Mouse (Mus musculus) E14TG2a.4 (cell line): ENCODE measurements at regions not wholly inside any gene's neighbourhood (a gene's known extent, or its start where the extent isn't known, plus 50 kb on each side); places are given as distances from the start of the nearest gene placed in this dataset.

ENCODE experiments used
- H3K27me3 ChIP-seq: 2 replicates; pipeline ENCODE4 v1.6.1; 2014; ENCODE audit warnings: low read length, control low read depth; ENCODE audit not compliant: insufficient read depth
- H3K36me3 ChIP-seq: 2 replicates; pipeline ENCODE4 v1.6.1; 2014; ENCODE audit warnings: low read length, control low read depth; ENCODE audit not compliant: insufficient read depth
- H3K4me1 ChIP-seq: replicated peaks from 2 replicates; pipeline ENCODE4 v1.6.1; 2014; ENCODE audit warnings: low read depth, low read length, control low read depth
- H3K4me3 ChIP-seq: replicated peaks from 2 replicates; pipeline ENCODE4 v1.5.1; 2014; ENCODE audit warnings: mild to moderate bottlenecking, low read length
- H3K9me3 ChIP-seq: 2 replicates; pipeline ENCODE4 v1.6.1; 2014; ENCODE audit warnings: low read length, control low read depth
- CTCF ChIP-seq: conservative IDR thresholded peaks from 2 replicates; pipeline ENCODE4 v1.5.1; 2014; ENCODE audit warnings: low read length
- NANOG ChIP-seq: IDR thresholded peaks from 2 replicates; pipeline ENCODE4 v1.6.1; 2014; ENCODE audit warnings: borderline replicate concordance, low read length, mixed read lengths
- POU5F1 ChIP-seq: IDR thresholded peaks from 2 replicates; pipeline ENCODE4 v1.6.1; 2014; ENCODE audit warnings: low read length, borderline replicate concordance

DNA sequence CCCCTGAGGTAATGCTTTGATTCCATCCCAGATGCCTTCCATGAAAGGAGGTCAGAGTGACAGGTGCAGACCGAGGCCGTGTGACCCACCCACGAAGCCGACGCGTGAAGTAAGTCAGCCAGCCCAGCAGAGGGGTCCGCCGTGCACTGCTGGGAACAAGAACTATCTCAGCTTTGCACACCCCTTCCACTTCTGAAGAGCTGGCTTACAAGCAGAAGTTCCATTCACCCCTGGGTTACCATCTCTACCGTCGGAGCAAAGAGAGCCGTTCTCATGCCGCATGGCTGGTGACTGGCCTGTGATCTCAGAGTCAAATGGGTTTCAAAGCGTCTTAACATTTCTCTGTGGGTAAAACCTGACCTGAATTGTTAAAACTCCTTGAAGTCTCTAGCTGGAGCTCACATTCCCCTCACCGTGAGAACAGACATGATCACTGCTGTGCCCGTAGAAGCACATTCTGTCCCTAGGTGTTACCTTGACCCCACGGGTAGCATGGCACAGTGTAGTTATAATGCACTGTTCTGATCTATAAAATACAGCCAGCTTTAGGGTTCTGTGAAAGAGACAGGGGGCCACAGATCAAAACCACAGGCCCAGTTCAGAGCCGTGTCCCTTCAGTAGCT, 364.1 kb upstream of the 3110018I06Rik start:
- Histone ChIP-seq H3K27me3 (peaks cover 2% of the 10 kb centered on the region; the same call in 1 of the 2 replicates), H3K4me3 (no peak overlapping the region), H3K9me3 (no peaks in the 10 kb centered on the region), H3K36me3 (no peaks in the 10 kb centered on the region), H3K4me1 (no peaks in the 10 kb centered on the region)
- TF ChIP-seq POU5F1 (no peak), CTCF (no peak), NANOG (no peak)

DNA sequence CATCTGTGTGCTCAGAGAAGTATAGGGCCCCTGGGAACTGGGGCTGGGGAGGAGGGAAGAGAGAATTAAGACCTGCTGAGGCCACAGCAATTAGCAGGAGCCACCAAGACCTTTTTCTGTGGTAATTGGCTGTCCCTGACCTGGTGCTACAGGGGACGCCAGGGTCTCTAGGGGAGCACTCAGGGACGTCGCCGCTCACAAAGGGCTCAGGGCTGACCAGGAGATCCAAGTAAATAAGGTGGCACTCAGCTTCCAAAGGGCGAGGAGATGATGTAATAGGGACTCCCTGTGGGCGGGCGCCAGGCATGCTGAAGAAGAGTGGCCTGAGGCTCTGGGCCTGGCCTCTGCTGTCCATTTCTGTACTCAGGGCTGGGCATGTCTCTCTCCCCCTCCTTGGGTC, 363.2 kb upstream of the 3110018I06Rik start:
- Histone ChIP-seq H3K9me3 (no peaks in the 10 kb centered on the region), H3K27me3 (no peaks in the 10 kb centered on the region; the same call in 1 of the 2 replicates), H3K4me3 (no peak overlapping the region), H3K4me1 (no peaks in the 10 kb centered on the region), H3K36me3 (no peaks in the 10 kb centered on the region)
- TF ChIP-seq CTCF (no peak), NANOG (no peak), POU5F1 (no peak)

DNA sequence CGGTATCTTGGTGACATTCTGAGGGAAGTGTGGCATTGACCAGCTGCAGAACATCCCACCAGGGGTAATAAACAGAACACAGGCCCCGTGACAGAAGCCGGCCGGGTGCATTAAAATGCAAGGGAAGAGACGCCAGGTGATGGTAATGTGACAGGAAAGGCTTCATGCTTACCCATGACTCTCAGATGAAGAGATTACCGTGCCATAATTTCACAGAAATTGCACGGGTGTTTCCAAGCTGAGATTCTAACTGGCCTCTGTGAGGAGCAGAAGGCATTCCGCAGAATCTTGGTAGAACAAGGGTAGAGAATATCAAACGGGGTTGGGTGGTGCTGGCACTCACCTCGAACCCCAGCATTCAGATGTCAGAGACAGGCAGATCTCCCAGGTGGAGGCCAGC, 362.4 kb upstream of the 3110018I06Rik start:
- Histone ChIP-seq H3K4me1 (no peaks in the 10 kb centered on the region), H3K4me3 (no peak overlapping the region), H3K9me3 (no peaks in the 10 kb centered on the region), H3K27me3 (no peaks in the 10 kb centered on the region; the same call in 1 of the 2 replicates), H3K36me3 (no peaks in the 10 kb centered on the region)
- TF ChIP-seq CTCF (no peak), NANOG (no peak), POU5F1 (no peak)

DNA sequence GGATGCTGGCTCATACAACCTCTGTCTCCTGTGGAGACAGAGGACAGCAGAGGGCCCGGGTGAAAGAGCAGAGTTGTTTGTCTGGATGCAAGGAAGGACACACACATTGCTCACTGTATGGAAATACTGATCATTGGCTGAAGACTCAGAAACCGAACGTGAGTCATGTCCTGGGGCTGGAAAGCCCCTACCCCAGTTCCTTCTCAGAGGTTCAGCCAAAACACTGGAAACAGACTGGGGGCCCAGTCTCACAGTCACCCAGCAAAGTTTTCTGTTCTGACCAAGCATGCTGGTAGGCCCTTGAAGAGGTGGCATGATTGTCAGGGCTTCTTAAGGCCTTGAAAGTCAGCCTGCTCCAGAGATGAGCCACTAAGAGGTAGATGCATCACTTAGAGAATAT, 360.8 kb upstream of the 3110018I06Rik start:
- H3K4me3 ChIP-seq = no peak overlapping the region
- H3K9me3 ChIP-seq = no peaks in the 10 kb centered on the region
- no peaks in the 10 kb centered on the region; the same call in 1 of the 2 replicates for H3K27me3 ChIP-seq
- H3K36me3 ChIP-seq = no peaks in the 10 kb centered on the region
- no peak for TF ChIP-seq POU5F1
- TF ChIP-seq CTCF = no peak
- TF ChIP-seq NANOG = no peak
- no peaks in the 10 kb centered on the region for H3K4me1 ChIP-seq

DNA sequence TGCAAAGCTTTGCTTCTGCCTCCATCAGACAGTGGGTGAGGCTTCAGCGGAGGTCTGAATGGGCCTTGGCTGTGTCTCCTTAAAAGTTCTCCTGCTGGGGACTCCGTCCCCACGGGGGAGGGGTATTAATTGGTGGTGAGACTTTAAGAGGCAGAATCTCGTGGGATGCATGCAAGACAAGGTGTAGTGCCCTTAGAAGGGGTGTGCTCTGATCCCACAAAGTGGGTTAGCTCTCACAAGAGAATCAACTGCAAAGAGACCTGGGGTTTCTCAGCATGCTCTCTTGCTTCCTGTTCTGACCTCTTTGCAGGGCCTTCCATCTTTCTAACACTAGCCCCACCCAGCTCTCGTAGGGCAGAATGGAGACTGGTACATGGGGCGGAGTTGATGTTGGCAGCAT, 359.2 kb upstream of the 3110018I06Rik start:
- no peaks in the 10 kb centered on the region for H3K4me1 ChIP-seq
- no peaks in the 10 kb centered on the region; the same call in 1 of the 2 replicates for H3K27me3 ChIP-seq
- TF ChIP-seq NANOG (no peak), CTCF (no peak), POU5F1 (no peak)
- no peak overlapping the region for H3K4me3 ChIP-seq
- H3K9me3 ChIP-seq = no peaks in the 10 kb centered on the region
- H3K36me3 ChIP-seq = no peaks in the 10 kb centered on the region

DNA sequence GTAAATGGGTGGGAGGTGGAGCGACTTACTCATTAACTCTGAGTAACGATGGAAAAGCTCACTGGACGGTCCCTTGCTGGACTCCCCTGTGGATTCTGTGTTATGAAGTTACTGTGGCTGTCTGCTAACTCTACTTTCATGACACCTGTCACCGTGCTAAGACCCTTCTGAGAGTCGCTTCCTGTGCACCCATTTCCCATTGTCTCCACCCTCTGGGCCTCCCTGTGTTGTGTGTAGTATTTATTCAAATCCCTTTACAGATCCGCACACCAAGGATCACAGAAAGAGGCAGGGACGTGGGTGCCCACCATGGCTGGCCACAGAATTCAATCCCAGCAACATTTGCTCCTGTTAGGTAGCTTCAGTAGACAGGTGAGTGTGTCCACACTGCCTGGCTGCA, 357.1 kb upstream of the 3110018I06Rik start:
- Histone ChIP-seq H3K36me3 (no peaks in the 10 kb centered on the region), H3K4me1 (no peaks in the 10 kb centered on the region), H3K9me3 (no peaks in the 10 kb centered on the region), H3K27me3 (no peaks in the 10 kb centered on the region; the same call in 1 of the 2 replicates), H3K4me3 (no peak overlapping the region)
- TF ChIP-seq CTCF (no peak), POU5F1 (no peak), NANOG (no peak)

DNA sequence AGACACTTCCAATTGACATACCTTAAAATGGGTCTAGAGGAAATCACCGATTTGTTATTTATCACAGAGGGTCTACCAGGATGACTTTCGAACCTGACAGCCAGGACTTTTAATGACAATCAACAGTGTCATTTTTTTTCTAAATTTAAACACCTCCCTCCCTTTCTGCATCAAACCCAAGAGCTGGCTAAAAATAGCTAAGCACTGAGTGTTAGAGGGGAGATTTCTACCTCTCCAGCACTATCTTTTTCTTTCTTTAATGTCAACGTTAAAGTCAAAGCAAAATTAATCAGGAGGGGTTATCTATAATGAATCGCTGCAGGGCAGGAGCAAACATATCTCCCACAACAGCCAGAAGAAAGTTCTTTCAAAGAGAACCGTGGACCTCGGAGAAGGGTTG, 356.6 kb upstream of the 3110018I06Rik start:
- Histone ChIP-seq H3K27me3 (no peaks in the 10 kb centered on the region; the same call in 1 of the 2 replicates), H3K4me1 (no peaks in the 10 kb centered on the region), H3K9me3 (no peaks in the 10 kb centered on the region), H3K4me3 (no peak overlapping the region), H3K36me3 (no peaks in the 10 kb centered on the region)
- TF ChIP-seq POU5F1 (no peak), CTCF (no peak), NANOG (no peak)

DNA sequence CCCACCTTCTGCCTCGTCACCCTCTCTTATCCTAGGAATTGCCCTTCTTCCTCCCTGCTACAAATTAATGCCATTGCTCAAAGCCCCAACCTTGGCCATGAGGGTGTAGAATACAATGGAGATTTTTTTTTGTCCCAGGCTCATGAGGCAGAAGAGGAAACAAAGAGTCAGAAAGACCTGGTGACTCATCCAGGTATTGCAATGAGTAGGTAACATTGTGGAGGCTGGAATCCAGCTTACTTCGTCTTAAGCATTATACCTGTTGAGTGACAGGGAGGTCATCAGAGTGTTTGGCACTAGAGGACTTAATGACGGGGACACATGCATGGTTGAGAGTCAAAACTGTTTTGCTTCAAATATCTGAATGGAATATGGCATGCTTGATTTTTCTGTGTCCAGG, 355.9 kb upstream of the 3110018I06Rik start:
- Histone ChIP-seq H3K4me3 (no peak overlapping the region), H3K4me1 (no peaks in the 10 kb centered on the region), H3K36me3 (no peaks in the 10 kb centered on the region), H3K27me3 (no peaks in the 10 kb centered on the region; the same call in 1 of the 2 replicates), H3K9me3 (no peaks in the 10 kb centered on the region)
- no peak for TF ChIP-seq NANOG
- TF ChIP-seq POU5F1 = no peak
- no peak for TF ChIP-seq CTCF

DNA sequence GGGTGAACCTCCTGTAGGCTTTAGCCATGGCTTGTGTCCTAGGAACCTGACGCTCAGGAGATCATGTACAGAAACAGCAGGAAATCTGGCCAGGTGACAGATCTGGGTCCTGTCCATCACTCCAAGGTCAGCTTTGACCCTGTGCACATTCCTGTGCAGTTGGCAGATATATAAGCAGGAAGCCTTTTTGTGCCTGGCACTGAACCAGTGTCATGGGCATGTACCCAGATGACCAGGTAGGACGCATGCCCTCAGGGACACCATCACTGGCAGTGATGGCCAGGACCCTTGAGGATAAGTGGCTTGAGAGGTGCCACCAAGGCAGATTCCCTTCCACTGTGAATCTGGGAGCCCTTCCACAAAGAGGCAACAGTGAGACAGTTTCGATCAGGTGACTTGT, 354.1 kb upstream of the 3110018I06Rik start:
- no peaks in the 10 kb centered on the region for H3K36me3 ChIP-seq
- H3K4me1 ChIP-seq = no peaks in the 10 kb centered on the region
- H3K4me3 ChIP-seq = no peak overlapping the region
- no peaks in the 10 kb centered on the region for H3K9me3 ChIP-seq
- no peak for TF ChIP-seq POU5F1
- no peak for TF ChIP-seq CTCF
- TF ChIP-seq NANOG = no peak
- no peaks in the 10 kb centered on the region; the same call in 1 of the 2 replicates for H3K27me3 ChIP-seq
